Mouse (Mus musculus) limb, embryonic 13.5 days (tissue): ENCODE data around the gene Nt5c1a. TPM values are rescaled to one million over a fixed set of nuclear protein-coding genes. Genes with fewer than 3 reads are reported as not detected.

Source experiments
- ATAC-seq: fragments of 200-750 bp; cut with Nextera tagmentation; 2 replicates; pipeline ENCODE4 v1.8.0; 2017; ENCODE audit warnings: low read depth, moderate number of reproducible peaks, moderate TSS enrichment; ENCODE audit not compliant: low FRiP score
- H3K27ac ChIP-seq: fragments of 300-500 bp; sonication (generic); 2 replicates; pipeline ENCODE4 v1.5.1; 2015; ENCODE audit warnings: inconsistent platforms, mild to moderate bottlenecking, moderate library complexity
- H3K27me3 ChIP-seq: fragments of 300-500 bp; sonication (generic); 2 replicates; pipeline ENCODE4 v1.6.1; 2015; ENCODE audit warnings: mild to moderate bottlenecking, inconsistent platforms
- H3K36me3 ChIP-seq: fragments of 300-500 bp; sonication (generic); 2 replicates; pipeline ENCODE4 v1.6.1; 2015; ENCODE audit warnings: inconsistent platforms, mild to moderate bottlenecking, moderate library complexity
- H3K4me1 ChIP-seq: fragments of 300-500 bp; sonication (generic); 2 replicates; pipeline ENCODE4 v1.6.1; 2015; ENCODE audit warnings: inconsistent platforms
- H3K4me2 ChIP-seq: fragments of 300-500 bp; sonication (generic); replicated peaks from 2 replicates; pipeline ENCODE4 v1.6.1; 2015; ENCODE audit warnings: inconsistent platforms, mild to moderate bottlenecking, moderate library complexity
- H3K4me3 ChIP-seq: fragments of 300-500 bp; sonication (generic); 2 replicates; pipeline ENCODE4 v1.5.1; 2015; ENCODE audit warnings: moderate library complexity, mild to moderate bottlenecking, inconsistent platforms
- H3K9ac ChIP-seq: fragments of 300-500 bp; sonication (generic); 2 replicates; pipeline ENCODE4 v1.6.1; 2015; ENCODE audit warnings: mild to moderate bottlenecking, inconsistent platforms
- H3K9me3 ChIP-seq: fragments of 300-500 bp; sonication (generic); 2 replicates; pipeline ENCODE4 v1.6.1; 2016; ENCODE audit warnings: inconsistent platforms
- WGBS: fragments of 180-500 bp; shearing (Covaris S2); methylation state at CpG from one replicate; pipeline ENCODE4 v1.1.7; 2015; 5-methylcytosine and 5-hydroxymethylcytosine counted together
- polyA plus RNA-seq: library from polyadenylated mRNA; unstranded; fragments of >200 nt; fragmentation: Nextera tagmentation; extraction: Ambion mirVana; gene quantifications from 2 replicates; pipeline ENCODE4 v1.2.1, GENCODE M21; 2015

The Nt5c1a gene
- polyA plus RNA-seq, 1 experiment from 2014 or later: not detected

- peaks cover 11% of the 10 kb centered on the region; the same call in 1 of the 2 replicates for H3K4me1 ChIP-seq
- H3K4me2 ChIP-seq: no peak overlapping the region
- H3K9ac ChIP-seq: no peak overlapping the region
- no peak overlapping the region for H3K27ac ChIP-seq
- 93% methylated on average over 9 of the region's 9 CpGs for WGBS
- no peaks in the 10 kb centered on the region for H3K36me3 ChIP-seq
- ATAC-seq: no peak
- no peaks in the 10 kb centered on the region for H3K9me3 ChIP-seq
- H3K4me3 ChIP-seq: no peak overlapping the region
- peaks cover 17% of the 10 kb centered on the region; the same call in 1 of the 2 replicates for H3K27me3 ChIP-seq
Observed at GRCm38 (mm10) chr4:123213975-123214374, 12.7 kb downstream of the Nt5c1a start.

- ATAC-seq: no peak
Observed at GRCm38 (mm10) chr4:123215367-123215766, 14.1 kb downstream of the Nt5c1a start.

GRCm38 (mm10) chr4:123216782-123217181 lies 15.5 kb downstream of the Nt5c1a start:
- Histone ChIP-seq H3K9me3 (no peaks in the 10 kb centered on the region), H3K27ac (no peak overlapping the region), H3K4me1 (no peaks in the 10 kb centered on the region), H3K4me3 (no peak overlapping the region), H3K4me2 (no peak overlapping the region), H3K36me3 (no peaks in the 10 kb centered on the region), H3K9ac (no peak overlapping the region), H3K27me3 (peaks cover 17% of the 10 kb centered on the region; the same call in 1 of the 2 replicates)
- WGBS: 12% methylated on average over 1 of the region's 1 CpGs
- no peak for ATAC-seq

More at GRCm38 (mm10) chr4:123215367-123215766, 14.1 kb downstream of the Nt5c1a start:
- Histone ChIP-seq H3K4me1 (0 out of 2 replicates have a peak, but pooled peaks cover 6% of the 10 kb centered on the region), H3K27me3 (peaks cover 17% of the 10 kb centered on the region; the same call in 1 of the 2 replicates), H3K4me2 (no peak overlapping the region), H3K36me3 (no peaks in the 10 kb centered on the region), H3K27ac (no peak overlapping the region), H3K4me3 (no peak overlapping the region), H3K9ac (no peak overlapping the region), H3K9me3 (no peaks in the 10 kb centered on the region)
- 74% methylated on average over 1 of the region's 1 CpGs for WGBS

GRCm38 (mm10) chr4:123219720-123220357 lies 18.5 kb downstream of the Nt5c1a start:
- no peaks in the 10 kb centered on the region for H3K4me1 ChIP-seq
- H3K27me3 ChIP-seq: peaks cover 10% of the 10 kb centered on the region; the same call in 1 of the 2 replicates
- no peak overlapping the region for H3K27ac ChIP-seq
- 70% methylated on average over 15 of the region's 15 CpGs for WGBS
- no peaks in the 10 kb centered on the region for H3K36me3 ChIP-seq
- H3K4me3 ChIP-seq: no peak overlapping the region
- H3K9me3 ChIP-seq: no peaks in the 10 kb centered on the region
- H3K9ac ChIP-seq: 0 out of 2 replicates have a peak overlapping the region, but pooled peaks have one; percentile 8
- peak; percentile 81 for ATAC-seq
- H3K4me2 ChIP-seq: no peak overlapping the region

- H3K9me3 ChIP-seq: no peaks in the 10 kb centered on the region
- no peak for ATAC-seq
Observed at GRCm38 (mm10) chr4:123220637-123221036, 19.3 kb downstream of the Nt5c1a start.

GRCm38 (mm10) chr4:123223309-123223708 lies 22.0 kb downstream of the Nt5c1a start:
- 50% methylated on average over 3 of the region's 3 CpGs for WGBS

More at GRCm38 (mm10) chr4:123220637-123221036, 19.3 kb downstream of the Nt5c1a start:
- Histone ChIP-seq H3K27ac (no peak overlapping the region), H3K27me3 (peaks cover 10% of the 10 kb centered on the region; the same call in 1 of the 2 replicates), H3K4me1 (no peaks in the 10 kb centered on the region), H3K4me2 (no peak overlapping the region), H3K36me3 (no peaks in the 10 kb centered on the region), H3K9ac (no peak overlapping the region), H3K4me3 (no peak overlapping the region)
- 78% methylated on average over 4 of the region's 4 CpGs for WGBS

GRCm38 (mm10) chr4:123225718-123226403 lies 24.6 kb downstream of the Nt5c1a start:
- no peaks in the 10 kb centered on the region for H3K36me3 ChIP-seq
- H3K4me2 ChIP-seq: no peak overlapping the region
- ATAC-seq: peak; percentile 74
- H3K27ac ChIP-seq: no peak overlapping the region
- H3K9me3 ChIP-seq: no peaks in the 10 kb centered on the region
- WGBS: 50% methylated on average over 10 of the region's 10 CpGs
- H3K4me1 ChIP-seq: peaks cover 31% of the 10 kb centered on the region
- no peak overlapping the region for H3K9ac ChIP-seq
- H3K4me3 ChIP-seq: no peak overlapping the region
- peaks cover 23% of the 10 kb centered on the region for H3K27me3 ChIP-seq

More at GRCm38 (mm10) chr4:123223309-123223708, 22.0 kb downstream of the Nt5c1a start:
- H3K27ac ChIP-seq: no peak overlapping the region
- ATAC-seq: no peak
- H3K4me2 ChIP-seq: no peak overlapping the region
- H3K9me3 ChIP-seq: no peaks in the 10 kb centered on the region
- H3K4me3 ChIP-seq: no peak overlapping the region
- no peaks in the 10 kb centered on the region for H3K36me3 ChIP-seq
- H3K9ac ChIP-seq: no peak overlapping the region
- H3K4me1 ChIP-seq: peaks cover 19% of the 10 kb centered on the region
- H3K27me3 ChIP-seq: peaks cover 8% of the 10 kb centered on the region; the same call in 1 of the 2 replicates

- 37% methylated on average over 4 of the region's 4 CpGs for WGBS
- Histone ChIP-seq H3K36me3 (no peaks in the 10 kb centered on the region), H3K9me3 (no peaks in the 10 kb centered on the region), H3K4me1 (peaks cover 38% of the 10 kb centered on the region), H3K9ac (peak overlapping the region; percentile 35; the same call in 1 of the 2 replicates), H3K4me3 (no peak overlapping the region), H3K27me3 (peaks cover 37% of the 10 kb centered on the region), H3K27ac (peak overlapping the region; percentile 33; the same call in 1 of the 2 replicates), H3K4me2 (no peak overlapping the region)
- peak; percentile 51 for ATAC-seq
Observed at GRCm38 (mm10) chr4:123227707-123228106, 26.4 kb downstream of the Nt5c1a start.

- peak; percentile 73 for ATAC-seq
- Histone ChIP-seq H3K4me1 (peaks cover 43% of the 10 kb centered on the region), H3K9ac (no peak overlapping the region), H3K9me3 (no peaks in the 10 kb centered on the region), H3K27me3 (peaks cover 42% of the 10 kb centered on the region), H3K27ac (no peak overlapping the region), H3K4me3 (no peak overlapping the region), H3K4me2 (no peak overlapping the region), H3K36me3 (no peaks in the 10 kb centered on the region)
- 11% methylated on average over 2 of the region's 2 CpGs for WGBS
Observed at GRCm38 (mm10) chr4:123228270-123228669, 27.0 kb downstream of the Nt5c1a start.

GRCm38 (mm10) chr4:123229166-123229565 lies 27.9 kb downstream of the Nt5c1a start:
- Histone ChIP-seq H3K27ac (no peak overlapping the region), H3K9me3 (no peaks in the 10 kb centered on the region), H3K9ac (no peak overlapping the region), H3K4me2 (no peak overlapping the region), H3K27me3 (peaks cover 51% of the 10 kb centered on the region), H3K36me3 (no peaks in the 10 kb centered on the region), H3K4me1 (peaks cover 52% of the 10 kb centered on the region), H3K4me3 (no peak overlapping the region)
- ATAC-seq: no peak
- WGBS: 34% methylated on average over 11 of the region's 11 CpGs

GRCm38 (mm10) chr4:123232841-123233240 lies 31.5 kb downstream of the Nt5c1a start:
- Histone ChIP-seq H3K27me3 (peaks cover 78% of the 10 kb centered on the region), H3K4me1 (peaks cover 45% of the 10 kb centered on the region), H3K36me3 (no peaks in the 10 kb centered on the region), H3K9ac (no peak overlapping the region), H3K27ac (no peak overlapping the region), H3K9me3 (no peaks in the 10 kb centered on the region), H3K4me3 (no peak overlapping the region), H3K4me2 (peak overlapping the region; percentile 84; the same call in 1 of the 2 replicates)
- ATAC-seq: no peak
- WGBS: 53% methylated on average over 3 of the region's 3 CpGs

GRCm38 (mm10) chr4:123233492-123234084 lies 32.3 kb downstream of the Nt5c1a start, which contains the start of gene Heyl:
Gene Heyl, plus strand, starts transcription at chr4:123233556.
- WGBS: 2% methylated on average over 52 of the region's 52 CpGs
- Histone ChIP-seq H3K4me3 (peak within 1 kb of the TSS; percentile 50), H3K36me3 (no peaks in the 10 kb centered on the region), H3K4me1 (peaks cover 44% of the 10 kb centered on the region), H3K9me3 (no peaks in the 10 kb centered on the region), H3K9ac (peak within 1 kb of the TSS; percentile 62), H3K27ac (no peak within 1 kb of the TSS), H3K27me3 (peaks cover 80% of the 10 kb centered on the region), H3K4me2 (peak within 1 kb of the TSS; percentile 84)
- ATAC-seq: peak; percentile 65
